Mouse (Mus musculus): ENCODE data around the gene Gamt.
"Not testable (repeated sequence)": the region's sequence is repeated elsewhere in the genome, so short reads cannot be mapped to it uniquely, and the experiment has no call there.

Gene Gamt

GRCm38 (mm10) chr10:80258752-80259462 lies 1.9 kb downstream of the Gamt start:
- no peak for DNase-seq (ENCODE audit: low read depth, low spot score)

- DNase-seq (ENCODE audit: low read depth, low spot score): no peak
Observed at GRCm38 (mm10) chr10:80257936-80258335, 2.9 kb downstream of the Gamt start.

GRCm38 (mm10) chr10:80255881-80256535 lies 4.8 kb downstream of the Gamt start:
- DNase-seq (ENCODE audit: low read depth, low spot score): no peak

GRCm38 (mm10) chr10:80254331-80255297 lies 6.2 kb downstream of the Gamt start:
- DNase-seq (ENCODE audit: low read depth, low spot score): no peak

- DNase-seq (ENCODE audit: low read depth, low spot score): no peak
Observed at GRCm38 (mm10) chr10:80253551-80253950, 7.3 kb downstream of the Gamt start.

- no peak for DNase-seq (ENCODE audit: low read depth, low spot score)
Observed at GRCm38 (mm10) chr10:80252493-80253274, 8.1 kb downstream of the Gamt start.

GRCm38 (mm10) chr10:80252011-80252410 lies 8.8 kb downstream of the Gamt start:
- DNase-seq (ENCODE audit: low read depth, low spot score): no peak

GRCm38 (mm10) chr10:80250573-80250972 lies 10.2 kb downstream of the Gamt start:
- DNase-seq (ENCODE audit: low read depth, low spot score): no peak

GRCm38 (mm10) chr10:80250059-80250458 lies 10.8 kb downstream of the Gamt start:
- no peak for DNase-seq (ENCODE audit: low read depth, low spot score)

GRCm38 (mm10) chr10:80248971-80249640 lies 11.7 kb downstream of the Gamt start, which contains the start of gene Ndufs7:
TSS of gene Ndufs7 (plus strand) at chr10:80249121.
- DNase-seq (ENCODE audit: low read depth, low spot score): peak; percentile 96

GRCm38 (mm10) chr10:80248437-80248836 lies 12.4 kb downstream of the Gamt start:
- not testable (repeated sequence) for DNase-seq (ENCODE audit: low read depth, low spot score)

- DNase-seq (ENCODE audit: low read depth, low spot score): no peak
Observed at GRCm38 (mm10) chr10:80247849-80248248, 13.0 kb downstream of the Gamt start.

- peak; percentile 88 for DNase-seq (ENCODE audit: low read depth, low spot score)
Observed at GRCm38 (mm10) chr10:80245600-80245999, 15.2 kb downstream of the Gamt start.

GRCm38 (mm10) chr10:80244791-80245399 lies 15.9 kb downstream of the Gamt start:
- peak; percentile 82 for DNase-seq (ENCODE audit: low read depth, low spot score)

GRCm38 (mm10) chr10:80242607-80243006 lies 18.2 kb downstream of the Gamt start:
- DNase-seq (ENCODE audit: low read depth, low spot score): no peak

GRCm38 (mm10) chr10:80242088-80242487 lies 18.7 kb downstream of the Gamt start:
- DNase-seq (ENCODE audit: low read depth, low spot score): no peak

GRCm38 (mm10) chr10:80239791-80240190 lies 21.0 kb downstream of the Gamt start:
- DNase-seq (ENCODE audit: low read depth, low spot score): no peak

- DNase-seq (ENCODE audit: low read depth, low spot score): no peak
Observed at GRCm38 (mm10) chr10:80238306-80238705, 22.5 kb downstream of the Gamt start.

GRCm38 (mm10) chr10:80237020-80237419 lies 23.8 kb downstream of the Gamt start:
- no peak for DNase-seq (ENCODE audit: low read depth, low spot score)

- DNase-seq (ENCODE audit: low read depth, low spot score): no peak
Observed at GRCm38 (mm10) chr10:80236145-80236825, 24.5 kb downstream of the Gamt start.
